Mouse (Mus musculus) urinary bladder, postnatal 25 days (tissue): ENCODE results near the gene Ksr1.

ENCODE experiments used
- DNase-seq: peaks from one replicate; pipeline ENCODE4 v3.0.0; 2022; ENCODE audit warnings: low spot score

Ksr1 gene

DNA sequence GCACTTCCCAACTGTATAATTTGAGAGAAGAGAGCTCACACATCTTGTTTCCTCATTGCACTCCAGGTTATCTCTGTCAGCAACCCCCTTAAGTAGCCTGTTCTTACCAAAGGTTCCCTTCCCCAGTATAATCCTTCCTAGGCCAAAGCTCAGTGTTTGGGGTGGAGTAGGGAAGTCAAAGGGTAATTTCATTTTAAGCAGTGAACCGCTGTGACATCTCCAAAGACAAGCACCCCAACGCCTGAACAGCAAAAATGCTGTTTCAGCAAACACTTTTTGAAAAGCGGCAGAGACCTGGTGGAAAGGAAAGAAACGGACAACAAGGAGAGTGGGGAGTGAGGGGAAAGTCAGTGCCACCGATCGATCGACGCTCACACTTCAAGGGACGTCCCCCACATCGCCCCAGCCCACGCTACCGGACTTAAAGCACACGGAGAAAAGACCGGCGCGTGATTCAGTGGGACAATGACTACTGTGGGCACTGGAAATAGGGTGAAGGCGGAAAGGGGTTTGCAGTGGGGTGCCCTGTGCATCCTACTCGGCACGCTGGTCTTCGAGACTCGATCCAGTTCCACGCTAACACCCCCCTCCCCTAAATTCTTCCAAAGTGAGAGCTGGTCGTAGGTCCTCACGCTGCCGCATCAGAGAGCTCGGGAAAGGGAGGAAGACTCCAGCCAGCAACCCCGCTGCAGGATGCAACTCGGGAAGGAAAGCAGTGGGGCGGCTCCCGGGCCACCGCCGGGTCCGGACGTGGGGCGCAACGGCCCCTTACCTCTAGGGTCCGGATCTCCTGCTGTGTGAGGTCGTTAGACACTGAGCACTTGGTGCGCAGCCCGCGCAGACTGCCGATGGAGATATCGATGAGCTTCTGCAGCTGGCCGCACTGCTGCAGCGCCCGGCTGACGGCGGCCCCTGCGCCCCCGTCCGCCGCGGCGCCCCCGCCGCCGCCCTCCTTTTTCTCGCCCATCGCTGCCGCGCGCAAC is 633 bp downstream of the Ksr1 start:
- peak; percentile 17 for DNase-seq

GRCm38 (mm10) chr11:79144741-79145140 is 1.5 kb downstream of the Ksr1 start:
- no peak for DNase-seq

DNA sequence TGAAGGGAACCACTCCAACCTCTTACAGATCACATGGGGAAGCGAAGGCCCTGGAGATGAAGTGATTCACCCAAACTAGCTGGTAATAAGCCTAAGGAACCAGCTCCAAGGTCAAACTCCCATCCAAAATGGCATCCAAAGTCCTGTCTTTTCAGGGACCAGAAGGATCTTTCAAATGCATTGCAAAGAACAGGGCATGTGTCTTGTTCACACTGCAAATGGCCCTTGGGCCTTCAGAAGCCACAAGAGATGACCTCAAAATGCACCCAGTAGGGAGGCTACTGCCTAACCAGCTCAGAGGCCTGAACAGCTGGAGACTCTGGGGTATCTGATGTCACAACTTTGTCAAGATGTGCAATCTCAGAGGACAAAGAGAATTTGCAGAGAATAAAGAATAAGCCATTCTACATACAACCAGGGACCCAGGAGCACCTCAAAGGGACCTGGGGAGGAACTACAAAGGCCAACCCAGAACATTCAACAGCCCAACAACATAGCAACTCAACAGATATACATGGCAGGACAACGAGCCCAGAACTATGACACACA is 2.1 kb downstream of the Ksr1 start:
- no peak for DNase-seq

- DNase-seq: no peak
Observed at GRCm38 (mm10) chr11:79143322-79143721, 2.9 kb downstream of the Ksr1 start.

DNA sequence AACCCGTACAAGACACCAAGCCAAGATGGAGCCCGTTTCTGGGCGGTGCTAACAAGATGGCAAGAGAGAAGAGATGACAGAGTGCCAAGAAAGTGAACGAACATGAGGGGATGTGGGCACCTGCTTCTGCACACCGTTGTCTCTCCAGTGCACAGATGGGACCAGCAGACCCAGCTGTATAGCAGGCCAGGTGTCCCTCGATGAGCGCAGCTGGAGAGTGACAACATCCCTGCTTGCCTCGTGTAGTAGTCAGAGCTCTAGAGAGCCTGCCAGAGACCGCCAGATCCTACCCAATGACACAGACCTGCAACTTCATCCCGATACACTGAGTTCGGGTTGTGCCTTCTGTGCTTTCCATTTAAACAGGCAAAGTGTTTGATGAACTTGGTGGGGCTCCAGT is 3.8 kb downstream of the Ksr1 start:
- DNase-seq: no peak

- DNase-seq: no peak
Observed at GRCm38 (mm10) chr11:79141235-79142109, 4.7 kb downstream of the Ksr1 start.

- no peak for DNase-seq
Observed at GRCm38 (mm10) chr11:79140511-79140888, 5.7 kb downstream of the Ksr1 start.

DNA sequence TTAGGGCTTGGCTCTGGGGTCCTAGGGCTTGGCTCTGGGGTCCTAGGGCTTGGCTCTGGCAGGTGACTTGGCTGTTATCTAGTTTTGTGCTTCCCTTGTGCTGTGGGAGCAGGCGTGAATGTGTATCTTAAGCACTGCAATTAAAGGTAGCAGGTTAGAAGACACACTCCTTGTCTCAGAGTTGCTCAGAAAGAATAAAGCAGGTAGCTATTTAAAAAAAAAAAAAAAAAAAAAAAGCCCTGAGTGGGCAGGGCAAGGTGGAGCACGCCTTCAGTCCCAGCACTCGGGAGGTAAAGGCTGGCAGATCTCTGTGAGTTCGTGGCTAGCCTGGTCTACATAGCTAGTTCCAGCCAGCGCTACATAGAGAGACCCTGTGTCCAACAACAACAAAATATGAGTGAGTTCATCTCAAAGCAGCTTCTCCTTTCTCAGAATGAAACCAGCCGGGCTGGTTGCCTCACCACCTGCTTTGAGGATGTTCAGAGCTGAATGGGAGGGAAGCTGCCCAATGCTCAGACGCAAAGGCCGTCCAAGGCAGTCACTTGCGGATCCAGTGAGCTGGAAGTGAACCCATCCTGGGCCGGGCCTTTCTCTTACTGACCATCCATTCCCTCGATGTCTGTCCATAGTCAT is 6.2 kb downstream of the Ksr1 start:
- DNase-seq: no peak

DNA sequence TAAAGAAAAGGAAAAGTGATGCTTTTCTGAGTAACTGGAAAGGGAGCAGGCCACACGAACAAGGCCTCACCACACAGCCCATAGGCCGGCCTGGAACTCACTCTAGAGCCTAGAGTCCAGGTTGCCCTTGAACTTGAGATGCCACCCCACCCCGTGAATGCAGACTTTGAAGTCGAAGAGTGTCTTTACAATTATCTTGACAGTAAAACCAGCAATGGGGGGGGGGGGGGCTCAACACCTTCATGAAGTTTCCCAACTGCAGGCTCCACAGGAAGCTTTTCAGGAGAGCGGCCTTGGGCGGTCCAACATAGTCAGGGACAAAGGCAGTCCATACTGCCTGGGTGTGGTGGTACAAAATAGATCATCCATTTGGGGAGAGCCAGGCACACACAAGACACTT is 7.6 kb downstream of the Ksr1 start:
- DNase-seq: no peak

GRCm38 (mm10) chr11:79137245-79137644 is 9.0 kb downstream of the Ksr1 start:
- no peak for DNase-seq

GRCm38 (mm10) chr11:79135685-79136360 is 10.4 kb downstream of the Ksr1 start:
- no peak for DNase-seq

- DNase-seq: no peak
Observed at GRCm38 (mm10) chr11:79135105-79135503, 11.1 kb downstream of the Ksr1 start.

DNA sequence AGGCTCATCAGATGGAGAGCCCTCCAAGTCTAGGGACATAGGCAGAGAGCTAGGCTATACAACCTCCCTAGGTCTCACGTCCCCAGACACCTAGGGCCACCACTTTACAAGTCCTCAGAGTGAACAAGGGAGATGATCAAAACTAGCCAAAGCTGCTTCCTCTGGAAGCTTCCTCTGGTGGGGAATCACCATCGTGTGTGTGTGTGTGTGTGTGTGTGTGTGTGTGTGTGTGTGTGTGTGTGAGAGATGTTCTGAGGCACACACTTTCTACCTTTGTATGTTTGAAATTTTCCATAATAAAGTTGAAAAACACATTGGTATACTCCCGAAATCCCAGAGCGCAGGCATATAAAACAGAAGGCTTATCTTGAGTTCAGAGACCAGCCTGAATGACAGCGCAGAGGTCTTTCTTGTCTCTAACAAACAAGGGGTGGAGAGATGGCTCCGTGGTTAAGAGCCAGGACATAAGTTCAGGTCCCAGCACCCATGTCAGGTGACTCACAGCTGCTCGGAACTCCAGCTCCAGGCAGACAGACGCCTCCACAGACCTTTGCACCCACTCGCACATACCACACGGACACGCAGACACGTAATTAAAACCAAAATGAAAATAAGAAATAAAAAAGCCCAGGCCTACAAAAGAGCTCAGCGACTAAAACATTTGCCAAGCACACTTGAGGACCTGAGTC is 11.6 kb downstream of the Ksr1 start:
- no peak for DNase-seq

DNA sequence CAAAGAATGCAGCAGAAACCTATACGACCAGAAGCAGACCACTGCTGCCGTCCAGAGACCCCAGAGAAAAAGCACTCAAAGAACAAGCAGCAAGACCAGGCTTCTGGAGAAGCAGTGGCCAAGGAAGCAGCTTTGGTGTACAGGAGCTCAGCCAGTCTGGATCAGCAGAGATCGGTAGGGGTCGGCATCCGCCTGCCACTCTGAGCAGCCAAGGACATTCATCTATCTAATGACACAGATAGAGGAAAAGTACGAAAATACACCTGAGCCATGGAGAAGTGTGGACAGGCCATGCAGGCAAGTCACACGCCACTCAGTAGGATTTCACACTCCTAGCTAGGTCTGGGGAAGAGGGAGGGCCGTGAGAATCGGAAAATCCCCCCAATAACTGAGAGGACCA is 12.2 kb downstream of the Ksr1 start:
- no peak for DNase-seq

DNA sequence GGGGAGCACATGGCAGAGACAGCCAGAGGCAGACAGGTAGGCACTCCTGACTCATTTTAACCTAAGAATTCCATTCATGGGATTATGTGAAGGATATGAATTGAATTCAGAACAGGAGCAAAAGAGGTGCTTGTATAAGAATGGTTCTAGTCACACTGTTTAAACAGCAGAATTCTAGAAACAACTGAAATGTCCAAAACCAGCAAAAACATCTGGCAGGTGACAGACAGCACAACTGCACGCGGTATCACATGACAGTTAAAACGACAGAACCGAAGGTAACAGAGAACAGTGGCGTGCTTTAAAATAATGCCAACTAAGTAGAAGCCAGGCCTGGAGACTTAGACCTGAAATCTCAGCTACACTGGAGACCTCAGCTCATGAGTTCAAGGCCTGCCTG is 13.2 kb downstream of the Ksr1 start:
- DNase-seq: no peak

DNA sequence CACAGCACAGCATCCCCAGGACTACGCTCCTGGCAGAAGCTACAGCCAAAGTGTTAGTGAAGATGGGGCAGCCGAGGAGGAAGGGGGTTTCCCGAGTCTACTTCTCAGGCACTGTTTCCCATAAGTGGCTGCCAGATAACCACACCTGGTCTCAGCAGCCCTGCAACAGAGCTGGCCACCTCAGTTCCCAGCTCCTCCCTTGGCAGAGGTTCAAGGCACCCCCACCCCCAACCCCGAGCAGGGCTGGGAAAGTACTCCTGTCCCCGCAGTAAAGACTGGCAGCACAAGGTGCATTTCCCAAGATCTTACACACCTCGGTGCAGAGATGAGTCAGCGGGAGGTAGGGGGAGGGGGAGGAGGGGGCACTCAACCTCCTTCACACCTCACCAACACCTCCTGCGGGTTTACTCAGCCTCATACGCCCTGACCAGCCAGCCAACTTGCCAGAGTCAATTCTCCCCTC is 14.2 kb downstream of the Ksr1 start:
- no peak for DNase-seq

DNA sequence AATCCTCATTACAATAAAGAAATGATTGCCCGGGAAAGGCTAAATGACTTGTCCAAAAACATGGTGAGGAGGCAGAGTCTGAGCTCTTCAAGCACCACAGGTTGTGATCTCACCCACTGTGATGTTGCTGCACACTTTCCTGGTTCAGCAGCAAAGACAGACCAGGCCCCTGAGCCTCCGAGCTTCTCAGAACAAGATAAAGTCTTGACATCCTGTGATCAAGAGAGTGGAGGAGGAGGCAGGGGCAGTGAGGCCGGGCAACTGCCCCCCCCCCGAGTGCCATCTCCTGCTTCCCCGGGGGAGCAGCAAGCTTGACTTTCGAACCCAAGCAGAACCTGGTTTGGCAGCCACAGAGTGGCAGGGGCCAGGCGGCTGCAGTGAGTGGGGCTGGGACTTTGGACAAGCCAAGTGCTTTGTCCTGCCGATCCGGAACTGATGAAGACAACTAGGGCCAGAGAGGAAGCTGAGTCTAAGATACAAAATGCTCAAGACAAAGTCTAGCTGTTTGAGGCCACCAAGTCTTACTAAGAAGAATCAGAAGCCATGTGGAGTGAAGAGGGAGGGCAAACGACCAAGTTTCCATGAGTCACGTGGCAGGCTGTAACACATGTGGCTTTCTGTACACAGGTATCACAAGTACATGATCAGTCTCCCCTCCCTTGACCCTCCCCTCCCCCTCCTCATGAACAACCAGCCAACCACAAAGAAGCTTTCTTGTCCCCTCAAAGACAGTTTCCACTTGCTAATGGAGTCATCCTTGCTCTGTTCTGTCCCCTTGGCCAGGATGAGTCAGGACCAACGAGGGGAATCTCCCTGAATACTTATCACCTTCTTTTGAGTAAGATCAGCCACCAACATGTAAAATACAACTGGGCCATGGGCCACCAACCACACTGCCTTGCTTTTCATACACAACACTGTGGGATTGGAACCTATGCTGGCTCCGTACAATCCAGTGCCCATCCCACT is 16.5 kb downstream of the Ksr1 start:
- no peak for DNase-seq

DNA sequence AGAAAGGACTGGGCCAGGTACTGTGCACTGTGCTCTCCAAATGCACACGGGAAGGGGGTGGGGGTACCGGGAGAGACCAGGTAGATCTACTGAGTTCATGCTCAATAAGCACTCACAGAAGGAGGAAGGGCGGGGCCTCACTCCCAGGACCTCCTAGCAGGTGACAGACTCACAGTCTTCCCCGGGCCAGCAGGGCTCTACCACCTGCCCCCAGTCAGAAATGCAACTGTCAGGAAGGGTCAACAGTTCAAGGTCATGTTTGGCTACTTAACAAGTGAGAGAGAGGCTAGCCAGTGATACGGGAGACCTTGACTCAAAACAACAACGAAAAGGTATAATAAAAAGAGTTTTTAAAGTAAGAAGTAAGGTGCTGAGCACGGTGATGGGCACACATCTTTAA is 18.0 kb downstream of the Ksr1 start:
- DNase-seq: no peak

- DNase-seq: no peak
Observed at GRCm38 (mm10) chr11:79126963-79127362, 19.2 kb downstream of the Ksr1 start.

DNA sequence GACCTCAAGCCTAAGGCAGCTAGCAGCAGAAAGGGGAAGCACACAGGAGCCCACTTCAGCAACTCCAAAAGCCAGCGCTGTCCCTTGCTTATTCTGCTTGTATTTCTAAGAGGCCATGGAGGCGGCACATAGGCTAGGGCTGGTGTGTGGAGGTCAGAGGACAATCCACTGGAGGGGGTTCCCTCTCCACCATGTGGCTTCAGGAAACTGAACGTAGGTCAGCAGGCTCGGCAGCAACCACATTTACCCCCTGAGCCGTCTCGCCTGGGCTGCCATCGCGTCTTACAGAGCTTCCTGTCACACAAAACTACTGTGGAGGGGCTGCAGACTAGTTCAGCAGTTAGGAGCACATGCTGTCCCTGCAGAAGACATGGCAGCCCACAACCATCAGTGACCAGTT is 20.4 kb downstream of the Ksr1 start:
- no peak for DNase-seq
